Mouse (Mus musculus) regulatory T cell (primary cell): ENCODE measurements at regions not wholly inside any gene's neighbourhood (a gene's known extent, or its start where the extent isn't known, plus 50 kb on each side); places are given as distances from the start of the nearest gene placed in this dataset.

ENCODE experiments used
- in situ Hi-C: fragments of 300-600 bp; cut with MboI, MseI; formaldehyde crosslinking; loops from one replicate; pipeline ENCODE4 v1.15.1; 2025; ENCODE audit warnings: high pct_unique_total_duplicates

GRCm38 (mm10) chr3:20680944-20681494, 314.0 kb upstream of the Agtr1b start:
- in situ Hi-C loops: no loop called here

GRCm38 (mm10) chr3:20661883-20662282, 294.9 kb upstream of the Agtr1b start:
- in situ Hi-C loops: loop anchor here (25.0 kb wide), 3 partner anchors 1100 to 1375 kb away; no protein-coding TSS in a partner anchor

DNA sequence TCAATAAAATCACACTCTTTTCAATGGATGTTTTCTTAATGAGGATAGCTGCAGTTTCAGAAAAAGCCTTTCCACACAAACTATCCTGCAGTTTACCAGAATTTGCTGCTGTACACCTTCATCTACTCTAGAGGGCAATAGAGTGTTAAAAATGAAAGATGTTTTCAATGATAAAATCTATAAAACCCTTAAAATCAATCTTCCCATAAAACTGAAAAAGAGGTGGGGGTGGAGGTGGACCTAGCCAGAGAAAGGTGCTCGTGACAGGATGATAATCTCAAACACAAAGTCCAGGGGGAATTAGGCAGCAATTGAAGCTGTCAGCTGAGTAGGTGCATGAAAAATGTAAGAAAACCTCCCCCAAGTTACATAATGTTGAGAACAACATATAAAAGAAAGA, 288.4 kb upstream of the Agtr1b start:
- in situ Hi-C loops: loop anchor here (25.0 kb wide), 3 partner anchors 1107 to 1382 kb away; no protein-coding TSS in a partner anchor
